Mouse (Mus musculus) layer of hippocampus, postnatal 10 days (tissue): ENCODE data around the gene Prkaa2. TPM values are rescaled to one million over a fixed set of nuclear protein-coding genes. Genes with fewer than 3 reads are reported as not detected.
A peak's percentile ranks its signal among the peaks of the same experiment; 100 is the strongest.

Source experiments
- DNase-seq, 2 experiments: peaks; one replicate each; pipeline ENCODE4 v3.0.0; 2021; ENCODE audit warnings: low spot score in 2 of 2
- long read RNA-seq: library from polyadenylated mRNA; stranded (forward); transcript quantifications from one replicate; pipeline ENCODE4 v2.0.0, GENCODE M21; 2023
- total RNA-seq, 2 experiments: library from RNA; stranded (reverse); gene quantifications; 2 replicates each; pipeline ENCODE4 v1.2.3; 2021

The Prkaa2 gene
- 10 to 100 TPM; 22.5 to 23.5 TPM for total RNA-seq
- long read RNA-seq, full-length matches to known transcripts = 1 of 3 reads
- long read RNA-seq, partial matches to known transcripts = 1 of 3 reads
- long read RNA-seq, other reads (novel, unspliced or antisense) = 1 of 3 reads

GRCm38 (mm10) chr4:105109199-105109989, at the start of gene Prkaa2:
Gene Prkaa2, minus strand, starts transcription at chr4:105109890.
- DNase-seq = peak; percentile 75 to 86

- DNase-seq = peak in 1 of 2 experiments; percentile 10
These were observed 49.8 kb upstream of the Prkaa2 start for GRCm38 (mm10) chr4:105159531-105159870.

GRCm38 (mm10) chr4:105158651-105159530, 49.2 kb upstream of the Prkaa2 start:
- peak; percentile 28 to 37 for DNase-seq

- DNase-seq = peak; percentile 72 to 75
These were observed 48.5 kb upstream of the Prkaa2 start for GRCm38 (mm10) chr4:105158169-105158555.

GRCm38 (mm10) chr4:105157276-105158168, 47.8 kb upstream of the Prkaa2 start, which contains the start of gene Plpp3:
Gene Plpp3, plus strand, starts transcription at chr4:105157347.
- DNase-seq = peak; percentile 73 to 83

- no peak for DNase-seq
These were observed 47.2 kb upstream of the Prkaa2 start for GRCm38 (mm10) chr4:105156955-105157275.

- no peak for DNase-seq
These were observed 46.6 kb upstream of the Prkaa2 start for GRCm38 (mm10) chr4:105156281-105156680.

GRCm38 (mm10) chr4:105153227-105153626, 43.5 kb upstream of the Prkaa2 start:
- no peak for DNase-seq

GRCm38 (mm10) chr4:105151911-105152690, 42.4 kb upstream of the Prkaa2 start:
- peak; percentile 81 to 86 for DNase-seq

- no peak for DNase-seq
These were observed 39.8 kb upstream of the Prkaa2 start for GRCm38 (mm10) chr4:105149492-105149891.

GRCm38 (mm10) chr4:105133350-105134050, 23.8 kb upstream of the Prkaa2 start:
- DNase-seq = no peak

GRCm38 (mm10) chr4:105131756-105132314, 22.1 kb upstream of the Prkaa2 start:
- no peak for DNase-seq

- no peak for DNase-seq
These were observed 19.5 kb upstream of the Prkaa2 start for GRCm38 (mm10) chr4:105129212-105129611.

GRCm38 (mm10) chr4:105122429-105122828, 12.7 kb upstream of the Prkaa2 start:
- peak; percentile 65 to 68 for DNase-seq

- no peak for DNase-seq
These were observed 11.4 kb upstream of the Prkaa2 start for GRCm38 (mm10) chr4:105121081-105121480.

GRCm38 (mm10) chr4:105113468-105113867, 3.8 kb upstream of the Prkaa2 start:
- DNase-seq = no peak

GRCm38 (mm10) chr4:105113042-105113441, 3.4 kb upstream of the Prkaa2 start:
- no peak for DNase-seq

GRCm38 (mm10) chr4:105111770-105112169, 2.1 kb upstream of the Prkaa2 start:
- DNase-seq = no peak

GRCm38 (mm10) chr4:105110684-105111035, 970 bp upstream of the Prkaa2 start:
- no peak for DNase-seq
